Mouse (Mus musculus) CH12.LX (cell line): ENCODE measurements around the gene Olfr713.

Source experiments
- CHD2 ChIP-seq: IDR thresholded peaks from 2 replicates; pipeline ENCODE4 v1.6.1; 2011; ENCODE audit warnings: low read length, improper control_type of control experiment
- CTCF ChIP-seq, 2 experiments: IDR thresholded peaks in 1 of 2; conservative IDR thresholded peaks in 1 of 2; 2 replicates each; pipeline ENCODE4 v1.5.1; 2011 to 2012; ENCODE audit warnings: low read depth in 2 of 2, low read length in 2 of 2, improper control_type of control experiment in 1 of 2, inconsistent platforms in 1 of 2, mild to moderate bottlenecking in 1 of 2, moderate library complexity in 1 of 2
- ELF1 ChIP-seq: IDR thresholded peaks from 2 replicates; pipeline ENCODE4 v1.6.1; 2014; ENCODE audit warnings: low read depth, mild to moderate bottlenecking, inconsistent platforms, low read length, improper control_type of control experiment
- EP300 ChIP-seq: IDR thresholded peaks from 2 replicates; pipeline ENCODE4 v1.6.1; 2011; ENCODE audit warnings: low read length, improper control_type of control experiment
- MAX ChIP-seq: IDR thresholded peaks from 2 replicates; pipeline ENCODE4 v1.6.1; 2011; ENCODE audit warnings: low read length, improper control_type of control experiment
- MXI1 ChIP-seq: IDR thresholded peaks from 2 replicates; pipeline ENCODE4 v1.6.1; 2011; ENCODE audit warnings: mild to moderate bottlenecking, low read depth, low read length, improper control_type of control experiment
- NELFE ChIP-seq: IDR thresholded peaks from 2 replicates; pipeline ENCODE4 v1.6.1; 2011; ENCODE audit warnings: low read depth, low read length, improper control_type of control experiment
- PAX5 ChIP-seq: IDR thresholded peaks from 2 replicates; pipeline ENCODE4 v1.6.1; 2012; ENCODE audit warnings: low read length, inconsistent platforms, mixed read lengths
- POLR2A ChIP-seq: IDR thresholded peaks from 2 replicates; pipeline ENCODE4 v1.6.1; 2011; ENCODE audit warnings: low read depth, mild to moderate bottlenecking, improper control_type of control experiment, low read length
- POLR2AphosphoS2 ChIP-seq: IDR thresholded peaks from 2 replicates; pipeline ENCODE4 v1.6.1; 2011; ENCODE audit warnings: low read depth, low read length, improper control_type of control experiment
- RCOR1 ChIP-seq: conservative IDR thresholded peaks from 2 replicates; pipeline ENCODE4 v1.6.1; 2012; ENCODE audit warnings: low read depth, mild to moderate bottlenecking, inconsistent platforms, low read length, improper control_type of control experiment
- SIN3A ChIP-seq: IDR thresholded peaks from 2 replicates; pipeline ENCODE4 v1.6.1; 2012; ENCODE audit warnings: low read length, improper control_type of control experiment, inconsistent platforms
- ZNF384 ChIP-seq: IDR thresholded peaks from 2 replicates; pipeline ENCODE4 v1.6.1; 2012; ENCODE audit warnings: low read depth, low read length, improper control_type of control experiment, inconsistent platforms

DNA sequence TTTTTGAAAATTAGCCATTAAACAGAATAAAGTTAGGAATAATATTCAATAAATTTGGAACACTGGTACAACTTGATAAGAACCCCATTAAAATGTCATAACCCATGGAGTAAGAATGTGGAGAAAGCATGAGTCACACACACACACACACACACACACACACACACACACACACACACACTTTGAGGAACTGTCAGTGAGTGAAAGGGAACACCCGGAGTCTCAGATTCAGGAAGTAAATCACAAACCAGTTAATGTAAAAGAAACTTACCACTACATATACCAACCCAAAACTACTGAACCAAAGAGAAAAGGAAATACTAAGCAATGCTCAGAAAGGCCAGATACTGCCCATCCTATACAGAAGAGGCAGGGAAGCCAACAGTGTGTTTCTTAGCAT lies 13.4 kb downstream of the Olfr713 start:
- no peak for TF ChIP-seq SIN3A
- no peak for TF ChIP-seq CTCF (conservative IDR thresholded peaks at IDR 0.05 in 1 of 2, IDR thresholded peaks at IDR 0.05 in 1 of 2; ENCODE audit: low read depth in 2 of 2, low read length in 2 of 2)
- TF ChIP-seq EP300: no peak
- TF ChIP-seq PAX5: no peak
- no peak for TF ChIP-seq RCOR1
- TF ChIP-seq MXI1: no peak
- no peak for TF ChIP-seq POLR2A
- no peak for TF ChIP-seq CHD2
- TF ChIP-seq ZNF384: no peak
- TF ChIP-seq ELF1: no peak
- TF ChIP-seq NELFE: no peak
- TF ChIP-seq POLR2AphosphoS2: no peak
- TF ChIP-seq MAX: no peak
